Mouse (Mus musculus): ENCODE measurements around the gene Npy4r. TPM values are rescaled to one million over a fixed set of nuclear protein-coding genes. Genes with fewer than 3 reads are reported as not detected.

Npy4r gene
- total and polyA plus RNA-seq, 3 experiments: not detected

DNA sequence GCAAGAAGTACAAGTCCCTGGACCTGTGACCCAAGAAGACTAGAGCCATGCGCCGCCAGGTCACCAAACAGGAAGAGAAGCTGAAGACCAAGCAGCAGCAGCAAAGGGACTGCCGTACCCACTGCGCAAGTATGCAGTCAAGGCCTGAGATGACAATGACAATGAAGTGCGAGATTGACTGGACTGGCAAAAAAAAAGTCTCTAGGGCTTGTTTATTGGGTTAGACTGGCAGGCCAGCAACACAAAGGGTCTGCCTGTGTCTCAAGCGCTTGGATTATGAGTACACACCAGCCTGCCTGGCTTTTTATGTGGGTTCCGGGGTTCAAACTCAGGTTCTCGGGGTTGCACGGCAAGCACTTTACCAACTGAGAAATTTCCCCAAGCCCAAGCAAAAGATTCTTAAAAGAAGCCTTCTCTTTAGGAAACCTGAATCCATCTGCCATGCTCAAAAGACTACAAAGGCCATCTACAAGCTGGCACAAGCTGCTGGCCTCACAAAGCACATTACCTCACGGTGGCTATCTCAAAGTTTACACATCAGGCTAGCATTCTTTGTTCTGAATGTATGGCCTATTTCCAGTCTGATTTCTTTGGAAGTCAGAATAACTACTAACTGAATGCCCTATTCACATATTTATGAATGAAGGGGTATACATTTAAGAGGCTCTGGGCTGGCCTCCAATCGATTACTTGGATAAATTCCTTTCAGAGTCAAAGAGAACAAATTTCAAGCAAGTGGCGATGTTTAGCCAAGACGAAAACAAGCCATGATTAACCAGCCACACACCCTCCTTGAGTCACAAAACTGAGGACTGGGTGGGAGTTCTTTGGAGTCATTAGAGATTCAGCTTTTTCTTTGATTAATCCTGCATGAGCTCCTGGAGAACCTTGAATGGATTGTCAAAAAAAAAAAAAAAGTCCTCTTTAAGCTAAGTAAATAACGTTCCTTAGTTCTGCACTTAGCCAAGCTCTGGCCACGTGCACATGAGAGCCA lies 12.3 kb downstream of the Npy4r start:
- H3K27me3 ChIP-seq (ENCODE audit: control insufficient read depth in 1 of 2, insufficient read depth in 2 of 2, low read length in 2 of 2): no peaks in the 10 kb centered on the region; a peak in 1 of 4 replicates
- no peaks in the 10 kb centered on the region for H3K9me3 ChIP-seq (replicated peaks; ENCODE audit: insufficient read depth, low read length)
- TF ChIP-seq POLR2A (IDR thresholded peaks at IDR 0.05; ENCODE audit: control insufficient read depth in 1 of 2, insufficient read depth in 1 of 2, low read depth in 1 of 2, low read length in 2 of 2, poor library complexity in 1 of 2) (no peak), RCOR1 (IDR thresholded peaks at IDR 0.05; ENCODE audit: low read depth, low read length) (no peak), UBTF (IDR thresholded peaks at IDR 0.05; ENCODE audit: borderline replicate concordance, insufficient read depth, low read depth, low read length) (no peak), CHD2 (IDR thresholded peaks at IDR 0.05; ENCODE audit: low read length) (no peak), NRF1 (IDR thresholded peaks at IDR 0.05; ENCODE audit: insufficient read depth, low read depth, low read length, poor library complexity, severe bottlenecking) (no peak), POLR2AphosphoS2 (IDR thresholded peaks at IDR 0.05; ENCODE audit: low read length) (no peak), MAX (IDR thresholded peaks at IDR 0.05; ENCODE audit: low read length) (no peak), ELF1 (IDR thresholded peaks at IDR 0.05; ENCODE audit: low read depth, low read length) (no peak), ZC3H11A (IDR thresholded peaks at IDR 0.05; ENCODE audit: low read depth, low read length) (no peak), MEF2A (IDR thresholded peaks at IDR 0.05; ENCODE audit: extremely low read depth, insufficient replicate concordance, low read depth, low read length, poor library complexity, severe bottlenecking) (no peak), MXI1 (IDR thresholded peaks at IDR 0.05; ENCODE audit: low read depth, low read length) (no peak), MAZ (IDR thresholded peaks at IDR 0.05; ENCODE audit: low read depth, low read length) (no peak), TBP (IDR thresholded peaks at IDR 0.05; ENCODE audit: low read depth, low read length) (no peak), POLR2AphosphoS5 (IDR thresholded peaks at IDR 0.05; ENCODE audit: borderline replicate concordance, low read depth, low read length) (no peak), ZMIZ1 (IDR thresholded peaks at IDR 0.05; ENCODE audit: low read depth, low read length) (no peak), NELFE (IDR thresholded peaks at IDR 0.05; ENCODE audit: low read depth, low read length) (no peak), SIN3A (IDR thresholded peaks at IDR 0.05; ENCODE audit: low read length) (no peak), USF2 (IDR thresholded peaks at IDR 0.05; ENCODE audit: borderline replicate concordance in 1 of 2, insufficient read depth in 1 of 2, low read depth in 1 of 2, low read length in 2 of 2) (no peak), ZKSCAN1 (IDR thresholded peaks at IDR 0.05; ENCODE audit: low read depth, low read length) (no peak), TAL1 (IDR thresholded peaks at IDR 0.05; ENCODE audit: low read length) (no peak)
- no peak for DNase-seq (ENCODE audit: low read depth, low spot score)
- H3K4me1 ChIP-seq (ENCODE audit: control insufficient read depth in 1 of 2, insufficient read depth in 2 of 2, low read length in 2 of 2): no peaks in the 10 kb centered on the region
- H3K79me2 ChIP-seq (ENCODE audit: control insufficient read depth, insufficient read depth, low read length, poor library complexity): no peaks in the 10 kb centered on the region
- H3K27ac ChIP-seq (ENCODE audit: control insufficient read depth, low read depth, low read length): no peak overlapping the region
- no peak overlapping the region for H3K4me3 ChIP-seq (ENCODE audit: control insufficient read depth in 1 of 2, insufficient read depth in 1 of 2, low read depth in 2 of 2, low read length in 2 of 2)
- H3K36me3 ChIP-seq (ENCODE audit: control insufficient read depth in 1 of 2, insufficient read depth in 2 of 2, low read length in 2 of 2): no peaks in the 10 kb centered on the region
- H3K9ac ChIP-seq (ENCODE audit: control insufficient read depth, low read depth, low read length, poor library complexity, severe bottlenecking): no peak overlapping the region
